Mouse (Mus musculus) megakaryocyte, adult 5-6 weeks (primary cell): ENCODE results near the gene Ppp2r3d. TPM values are rescaled to one million over a fixed set of nuclear protein-coding genes. Genes with fewer than 3 reads are reported as not detected.
"Not testable (repeated sequence)": the region's sequence is repeated elsewhere in the genome, so short reads cannot be mapped to it uniquely, and the experiment has no call there.

Experiments
- ATAC-seq: 2 replicates; pipeline ENCODE4 v1.8.0; 2016; ENCODE audit warnings: mild to moderate bottlenecking, inconsistent platforms; ENCODE audit not compliant: poor library complexity, severe bottlenecking
- total RNA-seq, 2 experiments: library from RNA; stranded (forward) in 1 of 2; stranded (reverse) in 1 of 2; fragments of 153-499, 151-499 nt in 1 of 2; fragments of 221-1000, 200-1000 nt in 1 of 2; gene quantifications; 2 replicates each; pipeline versions ENCODE4 v1.2.3 to v1.2.4; 2015 to 2017

Gene Ppp2r3d
- total RNA-seq (2015) (20.2 and 36.8 TPM in 2 replicates), total RNA-seq (2017) (8.7 and 12.7 TPM in 2 replicates)

DNA sequence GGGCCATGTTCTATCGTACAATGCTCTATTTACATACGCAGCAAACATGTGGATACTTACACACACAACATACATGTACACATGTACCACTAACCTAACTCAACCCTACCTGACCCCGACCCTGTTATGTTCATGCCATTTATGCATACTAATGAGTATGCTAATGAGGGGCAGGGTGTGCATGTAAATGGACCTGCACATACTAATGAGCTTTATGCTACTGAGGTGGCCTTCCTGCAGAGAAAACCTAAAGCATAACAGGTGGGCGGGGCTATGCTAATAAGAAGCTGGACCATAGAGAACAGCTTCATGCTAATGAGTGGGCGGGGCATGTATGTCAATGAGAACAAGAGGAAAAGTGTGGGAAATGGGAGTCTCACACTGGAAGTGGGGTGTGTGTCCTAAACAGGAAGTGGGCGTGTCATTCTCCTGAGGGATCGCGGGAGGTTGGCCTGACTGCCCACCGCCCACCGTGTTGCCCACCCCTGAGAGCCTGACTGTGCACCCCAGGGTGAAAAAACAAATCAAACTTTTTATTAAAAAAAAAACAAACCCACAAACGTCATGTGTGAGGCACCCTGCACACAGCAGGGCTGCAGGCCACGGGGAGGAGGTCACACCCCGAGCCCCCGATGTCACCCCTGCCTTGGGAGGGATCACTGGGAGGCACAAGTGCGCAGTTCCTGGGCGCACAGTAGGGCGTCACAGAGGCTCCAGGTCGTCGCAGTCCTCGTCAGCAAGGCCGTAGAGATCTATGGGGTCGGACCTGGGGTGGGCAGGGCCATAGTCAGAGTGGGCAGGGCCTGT lies at the start of gene Ppp2r3d:
Gene Ppp2r3d, minus strand, starts transcription at position 803 of the 807 bp plus-strand sequence.
- peak; percentile 10 for ATAC-seq

- ATAC-seq: not testable (repeated sequence)
These were observed 17.0 kb upstream of the Ppp2r3d start, which contains the start of gene Gm21836 for GRCm38 (mm10) chr9:124493693-124494092. Gene Gm21836, minus strand, starts transcription at chr9:124493793.

GRCm38 (mm10) chr9:124480361-124480980 lies 3.8 kb upstream of the Ppp2r3d start:
- ATAC-seq: not testable (repeated sequence)

DNA sequence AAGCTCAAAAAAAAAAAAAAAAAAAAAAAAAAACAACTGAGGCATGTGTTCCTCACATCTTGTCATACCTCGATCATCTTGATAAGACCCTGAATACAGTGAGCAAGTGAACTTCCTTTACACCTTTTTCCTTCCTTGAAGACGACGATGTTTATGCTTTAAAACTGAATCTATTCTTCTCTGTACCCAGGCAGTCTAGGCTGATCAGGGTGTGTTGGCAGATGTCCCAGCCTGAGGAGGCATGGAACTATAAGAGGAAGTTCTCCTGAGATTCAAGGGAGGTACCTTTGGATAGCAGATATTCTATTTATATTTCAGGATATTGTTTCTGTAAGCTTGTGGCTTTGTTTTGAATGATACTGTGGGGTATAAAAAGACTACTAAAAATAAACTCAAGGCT lies 1.4 kb upstream of the Ppp2r3d start:
- ATAC-seq: no peak

- peak; percentile 12; the same call in 1 of the 2 replicates for ATAC-seq
These were observed 1.0 kb downstream of the Ppp2r3d start for GRCm38 (mm10) chr9:124475689-124476088.

GRCm38 (mm10) chr9:124456572-124456971 lies 20.1 kb downstream of the Ppp2r3d start:
- peak; percentile 71 for ATAC-seq

DNA sequence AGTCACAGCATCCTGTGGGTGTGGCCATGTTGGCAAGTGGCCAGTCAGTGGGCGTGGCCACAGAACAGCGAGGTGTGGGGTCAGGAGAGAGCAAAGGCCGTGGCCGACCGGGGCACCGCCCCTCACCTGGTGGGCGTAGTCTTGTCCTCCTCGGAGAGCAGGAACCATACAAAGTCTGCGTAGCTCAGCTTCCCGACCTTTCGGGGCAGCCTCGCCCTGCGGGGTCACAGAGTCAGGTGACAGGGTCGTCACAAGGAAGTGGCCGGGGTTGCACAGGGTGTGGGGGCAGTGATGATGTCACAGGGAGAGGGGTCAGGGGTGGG lies 34.2 kb downstream of the Ppp2r3d start:
- ATAC-seq: no peak

- no peak for ATAC-seq
These were observed 34.8 kb downstream of the Ppp2r3d start for GRCm38 (mm10) chr9:124441681-124442532.

DNA sequence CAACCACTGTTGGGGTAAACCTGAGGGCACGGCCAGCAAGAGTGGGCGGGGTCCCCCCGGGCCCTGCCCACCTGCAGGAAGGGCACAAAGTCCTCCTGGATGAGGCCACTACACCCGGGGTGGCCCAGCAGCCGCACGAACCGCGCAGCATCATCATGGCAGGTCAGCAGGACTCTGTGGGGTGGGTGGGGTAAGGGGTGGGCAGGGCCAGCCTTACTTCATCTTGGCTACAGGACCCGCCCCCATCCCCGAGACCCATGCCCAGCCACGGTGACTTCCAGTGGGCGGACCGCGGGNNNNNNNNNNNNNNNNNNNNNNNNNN lies 36.0 kb downstream of the Ppp2r3d start:
- peak; percentile 7; the same call in 1 of the 2 replicates for ATAC-seq

DNA sequence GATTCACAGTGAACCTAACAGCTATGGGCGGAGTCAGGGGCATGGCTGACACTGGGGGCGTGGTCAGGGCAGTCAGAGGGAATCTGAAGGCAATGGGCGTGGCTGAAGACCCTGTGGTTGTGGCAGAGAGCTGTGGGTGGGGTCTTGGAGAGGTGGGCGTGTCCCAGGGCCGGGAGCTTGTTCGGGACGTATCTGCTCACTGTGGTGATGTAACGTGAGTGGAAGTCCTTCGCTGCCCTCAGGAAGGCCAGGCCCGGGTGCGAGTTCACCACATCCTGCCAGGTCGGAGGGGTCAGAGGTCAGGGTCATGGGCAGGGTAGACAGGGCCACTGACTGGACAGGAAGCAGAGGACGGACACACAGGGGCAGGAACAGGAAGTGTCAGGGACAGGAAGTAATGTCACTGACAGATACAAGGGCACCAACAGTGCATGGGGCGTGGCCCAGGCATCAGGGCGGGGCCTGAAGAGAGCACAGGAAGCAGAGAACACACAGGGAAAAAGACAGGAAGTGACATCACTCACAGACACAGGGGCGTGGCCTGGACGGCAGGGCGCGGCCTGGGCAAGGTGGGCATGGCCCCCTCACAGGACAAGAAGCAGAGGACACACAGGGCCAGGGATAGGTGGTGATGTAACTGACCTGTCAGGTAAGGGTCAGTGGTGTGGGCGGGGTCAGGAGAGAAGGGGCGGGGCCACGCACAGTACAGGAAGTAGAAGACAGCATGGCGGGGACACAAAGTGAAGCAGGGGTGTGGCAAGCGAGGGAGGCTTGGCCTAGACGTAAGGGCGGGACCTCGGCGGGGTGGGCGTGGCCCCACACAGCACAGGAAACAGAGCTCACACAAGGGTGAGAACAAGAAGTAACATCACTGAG lies 36.6 kb downstream of the Ppp2r3d start:
- ATAC-seq: peak; percentile 77

GRCm38 (mm10) chr9:124439403-124439847 lies 37.3 kb downstream of the Ppp2r3d start:
- peak; percentile 43 for ATAC-seq

DNA sequence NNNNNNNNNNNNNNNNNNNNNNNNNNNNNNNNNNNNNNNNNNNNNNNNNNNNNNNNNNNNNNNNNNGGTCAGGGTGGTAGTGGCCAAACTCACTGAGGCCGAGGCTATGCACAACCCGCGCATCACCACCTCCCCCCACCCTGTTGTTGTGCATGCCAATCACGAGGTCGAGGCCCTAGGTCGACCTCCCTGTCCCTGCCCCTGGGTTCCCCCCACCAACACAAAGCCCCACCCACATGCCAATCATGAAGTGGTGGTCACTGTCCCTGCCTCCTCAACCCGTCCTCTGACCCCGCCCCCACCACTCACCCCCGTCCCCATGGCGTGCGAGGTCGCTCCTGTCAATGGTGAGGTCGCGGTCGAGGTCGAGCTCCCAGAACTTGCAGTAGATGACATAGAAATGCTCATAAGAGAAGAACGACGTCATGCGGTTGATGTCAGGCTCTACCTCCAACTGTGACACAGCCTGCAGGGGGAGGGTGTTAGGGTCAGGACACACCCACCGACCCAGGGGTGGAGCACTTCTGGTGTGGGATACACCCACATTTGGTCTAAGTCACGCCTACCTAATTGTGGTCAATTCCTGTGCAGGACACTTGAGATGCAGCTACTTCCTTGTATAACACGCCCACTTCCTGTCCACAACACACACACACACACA lies 37.9 kb downstream of the Ppp2r3d start:
- peak; percentile 19 for ATAC-seq

GRCm38 (mm10) chr9:124425411-124425885 lies 51.2 kb downstream of the Ppp2r3d start:
- ATAC-seq: peak; percentile 21

GRCm38 (mm10) chr9:124424542-124425410 lies 51.9 kb downstream of the Ppp2r3d start:
- ATAC-seq: peak; percentile 18

DNA sequence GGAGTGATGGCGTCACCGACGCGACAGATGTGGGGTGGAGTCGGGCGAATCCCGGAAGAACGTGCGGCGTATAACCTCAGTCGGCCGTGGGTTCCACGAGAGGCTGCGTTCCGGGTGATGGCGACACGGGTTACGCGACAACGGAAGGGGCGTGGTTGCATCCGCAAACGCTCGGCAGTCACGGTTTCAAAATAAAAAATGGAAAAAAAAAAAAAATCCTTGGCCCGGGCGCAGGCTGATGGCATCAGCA lies 52.5 kb downstream of the Ppp2r3d start:
- peak; percentile 19 for ATAC-seq

- peak; percentile 33 for ATAC-seq
These were observed 53.0 kb downstream of the Ppp2r3d start for GRCm38 (mm10) chr9:124423552-124424291.

- ATAC-seq: peak; percentile 31
These were observed 53.7 kb downstream of the Ppp2r3d start for GRCm38 (mm10) chr9:124422900-124423551.

DNA sequence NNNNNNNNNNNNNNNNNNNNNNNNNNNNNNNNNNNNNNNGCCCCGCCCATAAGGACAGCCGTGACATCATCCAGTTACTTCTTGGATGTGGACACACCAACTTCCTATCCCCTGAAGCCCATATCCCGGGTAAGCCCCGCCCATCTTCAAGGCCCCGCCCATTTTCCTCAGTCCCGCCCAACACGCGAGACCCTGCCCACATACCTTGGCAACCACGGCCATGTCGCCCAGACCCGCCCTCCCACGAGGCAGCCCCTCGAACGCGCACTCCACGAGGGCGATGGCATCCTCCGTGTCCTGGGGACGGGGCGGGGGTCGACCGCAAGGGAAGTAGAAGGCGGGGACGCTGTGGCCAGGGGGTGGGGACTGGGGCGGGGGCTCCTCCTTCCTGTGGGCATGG lies 54.3 kb downstream of the Ppp2r3d start:
- no peak for ATAC-seq
